Mouse (Mus musculus) bone marrow, adult 2 months (tissue): ENCODE measurements around the gene Itpk1. TPM values are rescaled to one million over a fixed set of nuclear protein-coding genes. Genes with fewer than 3 reads are reported as not detected.

ENCODE experiments used
- H3K27ac ChIP-seq: fragments of 200-500 bp; 2 replicates; pipeline ENCODE4 v1.5.1; 2012; ENCODE audit warnings: low read depth, mild to moderate bottlenecking, control low read depth, inconsistent platforms, low read length; ENCODE audit not compliant: control insufficient read depth, poor library complexity, insufficient read depth
- H3K4me1 ChIP-seq: fragments of 200-500 bp; 2 replicates; pipeline ENCODE4 v1.6.1; 2011; ENCODE audit warnings: low read length; ENCODE audit not compliant: control insufficient read depth, insufficient read depth
- H3K4me3 ChIP-seq: fragments of 200-500 bp; replicated peaks from 2 replicates; pipeline ENCODE3; 2011; ENCODE audit warnings: mild to moderate bottlenecking, low read depth, low read length, control low read depth; ENCODE audit not compliant: control insufficient read depth
- CTCF ChIP-seq: fragments of 200-500 bp; IDR thresholded peaks from 2 replicates; pipeline ENCODE4 v1.5.1; 2011; ENCODE audit warnings: low read length, control low read depth; ENCODE audit not compliant: control insufficient read depth, insufficient read depth
- POLR2A ChIP-seq: fragments of 200-500 bp; IDR thresholded peaks from 2 replicates; pipeline ENCODE4 v1.6.1; 2011; ENCODE audit warnings: low read depth, mild to moderate bottlenecking, control low read depth, low read length, borderline replicate concordance; ENCODE audit not compliant: control insufficient read depth
- WGBS: fragments of 180-500 bp; shearing (Covaris S2); methylation state at CpG from one replicate; pipeline ENCODE4 v1.1.7; 2018; 5-methylcytosine and 5-hydroxymethylcytosine counted together
- polyA plus RNA-seq: library from polyadenylated mRNA; stranded (reverse); fragments of >200 nt; gene quantifications from 2 replicates; pipeline ENCODE4 v1.2.4, GENCODE M21; 2011; ENCODE audit warnings: low replicate concordance; ENCODE audit not compliant: missing spikeins, insufficient read depth, insufficient read length

Itpk1 gene
- polyA plus RNA-seq, 1 experiment: 15.8 TPM

DNA sequence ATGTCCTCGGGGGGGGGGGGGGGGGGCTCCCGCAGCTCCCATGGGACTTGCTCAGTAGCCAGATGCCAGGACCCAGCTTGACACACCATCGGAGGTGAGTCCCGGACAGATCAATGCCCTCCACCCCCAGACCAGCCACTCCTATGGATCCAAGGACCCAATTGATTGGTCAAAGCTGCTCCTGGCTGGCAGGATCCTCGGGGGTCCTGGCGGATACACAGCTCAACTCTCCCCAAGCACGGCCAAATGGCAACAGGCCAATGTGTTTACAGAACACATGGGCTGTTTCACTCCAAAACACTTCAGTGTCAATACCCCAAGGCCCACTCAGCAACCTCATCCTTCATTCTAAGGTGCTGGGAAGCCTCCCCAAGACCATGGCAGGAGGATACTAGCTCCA lies 13.0 kb downstream of the Itpk1 start:
- peaks cover 12% of the 10 kb centered on the region for H3K4me1 ChIP-seq
- TF ChIP-seq POLR2A: no peak
- 0 out of 2 replicates have a peak overlapping the region, but pooled peaks have one; percentile 19 for H3K27ac ChIP-seq
- no peak overlapping the region for H3K4me3 ChIP-seq
- 81% methylated on average over 7 of the region's 7 CpGs for WGBS

DNA sequence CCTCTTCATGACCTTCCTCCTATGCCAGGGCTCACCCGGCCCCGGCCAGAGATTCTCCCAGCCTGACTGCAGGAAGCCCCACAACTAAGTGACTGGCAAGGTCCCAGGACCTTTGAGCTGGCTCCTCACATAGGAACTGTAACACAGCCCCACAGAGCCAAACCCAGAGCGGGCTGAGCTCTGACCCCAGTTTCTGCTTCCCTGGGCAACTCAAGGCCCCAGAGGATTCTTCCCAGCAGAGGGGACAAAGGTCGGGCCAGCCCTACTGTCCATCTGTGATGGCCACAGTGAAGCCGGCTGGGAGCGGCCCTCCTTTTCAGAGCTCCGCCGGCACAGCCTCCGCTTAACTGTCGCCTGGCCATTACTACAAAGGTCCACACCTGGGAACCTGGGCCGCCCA lies 13.6 kb downstream of the Itpk1 start:
- H3K4me3 ChIP-seq: no peak overlapping the region
- no peak for TF ChIP-seq CTCF
- no peak for TF ChIP-seq POLR2A
- H3K4me1 ChIP-seq: peaks cover 12% of the 10 kb centered on the region
- 67% methylated on average over 11 of the region's 11 CpGs for whole genome bisulfite sequencing
- peak overlapping the region; percentile 62 for H3K27ac ChIP-seq

DNA sequence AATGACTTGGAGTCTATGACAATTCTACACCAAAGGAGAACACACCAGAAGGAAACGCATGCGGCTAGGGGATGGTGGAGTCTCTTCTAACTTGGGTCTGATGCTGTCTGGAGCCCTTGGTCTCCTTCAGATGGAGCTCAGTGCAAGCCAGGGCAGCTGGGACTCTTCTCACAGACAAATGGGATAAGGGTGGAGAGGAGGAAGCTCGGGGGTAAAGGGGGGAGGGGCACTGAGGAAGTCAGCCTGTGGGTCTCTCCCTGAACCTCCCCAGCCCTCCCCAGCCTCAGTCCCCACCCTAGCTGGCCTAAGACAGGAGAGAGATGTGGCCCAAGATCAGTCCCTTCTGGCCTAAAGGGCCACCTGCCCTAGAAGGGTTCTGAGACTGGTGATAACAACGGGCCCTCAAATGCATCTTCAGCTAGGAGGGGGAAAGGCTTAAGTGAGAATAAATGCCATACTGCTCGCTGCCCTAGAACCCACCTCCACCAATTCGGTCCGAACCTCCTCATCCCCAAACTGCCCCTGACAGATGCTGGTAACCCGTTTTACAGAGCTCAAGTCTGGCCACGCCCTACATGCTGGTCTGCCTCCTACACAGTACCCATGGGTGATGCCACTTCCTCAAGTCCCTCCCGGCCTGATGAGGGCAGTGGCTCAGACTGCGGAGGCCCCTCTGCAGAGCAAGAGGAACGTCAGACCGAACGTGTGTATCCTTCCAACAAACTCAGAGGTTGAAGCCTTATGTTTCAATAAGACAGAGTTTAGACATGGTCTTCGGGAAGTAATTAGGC lies 14.8 kb downstream of the Itpk1 start:
- WGBS: 22% methylated on average over 15 of the region's 15 CpGs
- H3K27ac ChIP-seq: peak overlapping the region; percentile 20
- TF ChIP-seq CTCF (peak; percentile 20; the same call in 1 of the 2 replicates), POLR2A (peak; percentile 53; the same call in 1 of the 2 replicates)
- peaks cover 10% of the 10 kb centered on the region for H3K4me1 ChIP-seq
- no peak overlapping the region for H3K4me3 ChIP-seq

DNA sequence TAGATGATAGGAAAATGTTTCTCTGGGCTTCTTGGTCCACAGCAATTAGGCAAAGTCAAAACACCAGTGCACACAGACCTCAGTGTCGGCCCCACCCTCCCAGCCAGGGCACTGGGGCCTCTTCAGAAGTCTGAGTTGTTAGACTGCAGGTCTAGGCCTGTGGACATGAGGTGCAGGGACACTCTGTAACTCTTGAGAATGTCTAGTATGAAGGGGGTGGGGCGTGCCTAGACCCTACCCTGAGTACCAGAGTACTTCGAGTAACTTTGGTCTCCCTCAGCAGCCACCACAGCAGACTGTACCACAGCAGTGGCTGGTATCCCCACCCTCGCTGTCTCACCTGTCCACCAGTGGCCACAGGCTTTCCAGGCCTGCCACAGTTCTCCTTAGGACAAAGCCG lies 18.4 kb downstream of the Itpk1 start:
- Histone ChIP-seq H3K4me3 (no peak overlapping the region), H3K4me1 (peaks cover 2% of the 10 kb centered on the region), H3K27ac (no peak overlapping the region)
- TF ChIP-seq CTCF (no peak), POLR2A (no peak)
- WGBS: 81% methylated on average over 5 of the region's 5 CpGs

DNA sequence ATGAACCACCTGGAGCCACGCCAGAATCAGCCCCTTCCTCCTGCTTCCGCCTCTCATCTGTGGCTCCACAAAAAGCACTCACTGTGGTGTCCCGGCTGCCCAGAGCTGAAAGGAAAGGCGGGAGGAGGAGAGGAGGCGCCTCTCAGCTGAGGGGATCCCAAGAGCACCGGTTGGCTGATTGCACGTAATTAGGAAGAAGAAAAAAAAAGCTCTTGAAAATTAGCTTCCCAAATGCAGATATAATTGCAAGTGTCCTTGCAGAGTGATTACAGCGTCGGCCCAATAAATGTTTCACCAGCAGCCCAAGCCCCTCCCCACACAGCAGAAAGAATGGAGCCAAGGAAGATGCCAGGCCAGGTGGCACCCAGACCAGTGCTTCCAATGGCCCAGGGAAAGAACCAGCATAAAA lies 19.2 kb downstream of the Itpk1 start:
- WGBS: 56% methylated on average over 9 of the region's 9 CpGs
- H3K4me1 ChIP-seq: peaks cover 2% of the 10 kb centered on the region
- no peak overlapping the region for H3K4me3 ChIP-seq
- no peak for TF ChIP-seq POLR2A
- TF ChIP-seq CTCF: no peak
- no peak overlapping the region for H3K27ac ChIP-seq

DNA sequence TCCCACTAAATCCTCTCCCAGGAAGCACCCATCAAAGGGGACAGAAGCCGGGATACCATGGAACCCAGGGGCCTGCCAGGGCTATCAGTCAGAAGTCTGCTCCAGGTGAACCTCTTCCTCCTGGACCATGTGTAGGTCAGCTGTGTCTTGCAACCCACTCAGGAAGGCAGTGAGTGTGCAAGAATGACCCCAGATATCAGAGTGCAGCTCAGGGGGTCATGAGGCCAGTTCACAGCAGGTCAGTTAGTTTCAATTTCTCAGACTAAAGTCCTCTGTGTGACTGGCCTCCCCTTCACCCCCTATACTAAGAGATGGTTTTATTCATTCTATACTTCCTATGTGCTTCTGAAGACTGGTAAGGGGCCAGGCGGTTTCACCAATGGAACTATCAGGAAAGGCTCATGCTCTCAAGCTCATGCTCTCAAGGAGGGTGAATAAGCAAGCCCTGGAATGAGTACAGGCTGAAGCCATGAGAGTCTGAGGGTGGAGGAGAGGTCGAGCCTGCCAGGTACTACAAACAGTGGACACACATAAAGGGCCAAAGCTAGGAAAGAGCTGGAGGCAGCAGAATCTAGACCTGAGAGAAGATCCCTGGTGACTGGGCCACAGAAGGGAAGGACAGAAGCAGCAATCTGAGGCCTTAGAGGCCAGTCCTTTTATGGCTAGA lies 19.9 kb downstream of the Itpk1 start:
- H3K27ac ChIP-seq: no peak overlapping the region
- WGBS: 70% methylated on average over 3 of the region's 3 CpGs
- H3K4me3 ChIP-seq: no peak overlapping the region
- TF ChIP-seq POLR2A (no peak), CTCF (no peak)
- peaks cover 2% of the 10 kb centered on the region for H3K4me1 ChIP-seq

DNA sequence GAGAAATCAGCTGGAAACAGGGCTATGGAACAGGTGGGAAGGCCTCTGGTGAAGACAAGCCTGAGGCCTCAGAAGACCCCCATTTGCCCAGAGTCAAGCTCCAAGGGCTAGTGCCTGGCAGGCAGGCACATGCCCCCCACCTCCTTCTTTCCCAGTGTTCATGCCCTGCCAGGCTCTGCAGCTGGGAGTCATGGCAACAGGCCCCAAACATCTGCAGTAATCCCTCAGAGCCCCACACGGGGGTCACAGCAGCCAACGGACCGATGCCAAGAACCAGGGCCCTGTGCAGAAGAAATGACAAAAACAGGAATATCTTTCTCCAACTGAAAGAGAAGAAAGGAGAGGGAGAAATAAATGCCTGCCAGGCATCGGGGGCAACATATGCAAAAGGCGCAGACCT lies 20.8 kb downstream of the Itpk1 start:
- 77% methylated on average over 5 of the region's 5 CpGs for WGBS
- TF ChIP-seq CTCF: no peak
- no peak for TF ChIP-seq POLR2A
- H3K4me1 ChIP-seq: no peaks in the 10 kb centered on the region
- no peak overlapping the region for H3K4me3 ChIP-seq
- no peak overlapping the region for H3K27ac ChIP-seq

DNA sequence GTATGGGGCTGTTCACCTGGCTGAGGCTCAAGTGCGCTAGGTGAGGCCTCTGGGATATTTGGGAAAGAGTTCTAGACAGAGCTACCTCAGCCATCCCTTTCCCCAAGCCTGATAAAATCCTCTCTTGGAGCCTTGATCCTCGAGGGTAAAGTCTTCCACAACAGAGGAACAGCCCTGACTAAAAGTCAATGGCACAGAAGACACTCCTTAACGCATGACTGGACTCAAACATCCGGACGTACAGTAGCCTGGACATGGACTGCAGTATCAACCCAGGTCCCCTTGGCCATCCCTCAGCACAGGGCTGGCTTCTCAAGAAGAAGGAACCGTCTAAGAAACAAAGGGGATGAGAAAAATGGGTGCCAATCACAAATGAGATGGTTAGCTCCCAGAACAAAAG lies 21.3 kb downstream of the Itpk1 start:
- 87% methylated on average over 6 of the region's 6 CpGs for WGBS
- TF ChIP-seq POLR2A (no peak), CTCF (no peak)
- Histone ChIP-seq H3K27ac (no peak overlapping the region), H3K4me1 (no peaks in the 10 kb centered on the region), H3K4me3 (no peak overlapping the region)

DNA sequence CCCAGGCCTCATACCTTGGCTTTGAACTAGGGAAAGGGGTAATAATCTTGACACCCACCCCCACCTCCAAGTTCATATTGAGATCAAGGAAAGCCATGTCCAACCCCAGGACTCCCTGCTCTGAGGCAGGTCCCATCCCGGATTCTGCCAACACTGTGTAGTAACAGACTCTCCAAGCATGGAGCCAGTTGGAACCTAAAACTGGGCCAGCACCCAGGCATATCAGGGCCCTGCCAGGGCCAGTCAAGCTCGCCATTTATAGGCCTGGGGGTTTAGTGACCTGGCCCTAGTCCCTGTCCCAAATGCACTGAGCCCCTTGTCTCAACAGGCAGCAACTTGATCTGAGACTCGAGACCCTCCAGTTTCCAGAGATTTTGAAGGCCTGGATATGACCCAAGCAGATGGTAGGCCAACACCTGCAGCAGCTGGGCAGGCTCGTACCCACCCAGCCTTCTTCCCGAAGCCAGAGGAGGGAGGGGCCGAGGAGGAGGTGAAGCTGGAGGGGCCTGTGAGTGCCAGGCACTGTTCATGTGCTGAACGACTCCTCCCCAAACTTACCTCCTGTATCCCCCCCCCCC lies 21.9 kb downstream of the Itpk1 start:
- Histone ChIP-seq H3K4me3 (no peak overlapping the region), H3K27ac (no peak overlapping the region), H3K4me1 (no peaks in the 10 kb centered on the region)
- TF ChIP-seq POLR2A (no peak), CTCF (no peak)
- 80% methylated on average over 7 of the region's 7 CpGs for WGBS
